Mouse (Mus musculus) liver, embryonic 14.5 days (tissue): ENCODE results near the gene Cep41. TPM values are rescaled to one million over a fixed set of nuclear protein-coding genes. Genes with fewer than 3 reads are reported as not detected.
A peak's percentile ranks its signal among the peaks of the same experiment; 100 is the strongest.

ENCODE experiments used
- ATAC-seq: fragments of 200-750 bp; cut with Nextera tagmentation; 2 replicates; pipeline ENCODE4 v1.8.0; 2017; ENCODE audit warnings: moderate number of reproducible peaks, mild to moderate bottlenecking, moderate library complexity; ENCODE audit not compliant: insufficient read depth
- DNase-seq, 3 experiments: peaks; one replicate each; pipeline ENCODE4 v3.0.0-alpha.2; 2012 to 2013; ENCODE audit warnings: low read depth in 3 of 3, low spot score in 3 of 3
- H3K27ac ChIP-seq: fragments of 300-500 bp; sonication (generic); 2 replicates; pipeline ENCODE4 v1.5.1; 2014; ENCODE audit warnings: moderate library complexity, mild to moderate bottlenecking, control low read depth, inconsistent platforms
- H3K27me3 ChIP-seq: fragments of 300-500 bp; sonication (generic); 2 replicates; pipeline ENCODE4 v1.6.1; 2014; ENCODE audit warnings: mild to moderate bottlenecking, low read length, moderate library complexity; ENCODE audit not compliant: control insufficient read depth, insufficient read depth
- H3K36me3 ChIP-seq: fragments of 300-500 bp; sonication (generic); replicated peaks from 2 replicates; pipeline ENCODE4 v1.6.1; 2014; ENCODE audit warnings: low read depth; ENCODE audit not compliant: control insufficient read depth, insufficient read depth
- H3K4me1 ChIP-seq, 2 experiments: fragments of 200-500 bp in 1 of 2; fragments of 300-500 bp in 1 of 2; sonication (generic) in 1 of 2; replicated peaks; 2 replicates each; pipeline ENCODE4 v1.6.1; 2012 to 2014; ENCODE audit warnings: antibody characterized with exemption in 1 of 2, inconsistent platforms in 1 of 2, low read length in 1 of 2; ENCODE audit not compliant: control insufficient read depth in 2 of 2, insufficient read depth in 2 of 2
- H3K4me2 ChIP-seq: fragments of 300-500 bp; sonication (generic); 2 replicates; pipeline ENCODE4 v1.6.1; 2014; ENCODE audit warnings: low read depth, mild to moderate bottlenecking, control low read depth, moderate library complexity
- H3K4me3 ChIP-seq, 2 experiments: fragments of 200-500 bp in 1 of 2; fragments of 300-500 bp in 1 of 2; sonication (generic) in 1 of 2; 2 replicates each; pipeline ENCODE4 v1.5.1; 2012 to 2014; ENCODE audit warnings: low read depth in 2 of 2, low read length in 2 of 2, mild to moderate bottlenecking in 2 of 2, control low read depth in 1 of 2, inconsistent platforms in 1 of 2, moderate library complexity in 1 of 2; ENCODE audit not compliant: insufficient read depth in 1 of 2
- H3K9ac ChIP-seq: fragments of 300-500 bp; sonication (generic); replicated peaks from 2 replicates; pipeline ENCODE4 v1.6.1; 2014; ENCODE audit warnings: mild to moderate bottlenecking, control low read depth, moderate library complexity
- H3K9me3 ChIP-seq: fragments of 300-500 bp; sonication (generic); 2 replicates; pipeline ENCODE4 v1.6.1; 2016; ENCODE audit warnings: low read length, mixed read lengths; ENCODE audit not compliant: control insufficient read depth
- CTCF ChIP-seq: IDR thresholded peaks from 2 replicates; pipeline ENCODE4 v1.5.1; 2016; ENCODE audit warnings: antibody characterized with exemption, low read depth, control low read depth
- EP300 ChIP-seq: IDR thresholded peaks from 2 replicates; pipeline ENCODE4 v1.6.1; 2016; ENCODE audit warnings: antibody characterized with exemption, low read depth
- WGBS: fragments of 180-500 bp; shearing (Covaris S2); extraction: QIAGEN DNeasy Blood & Tissue Kit; methylation state at CpG from one replicate; pipeline ENCODE4 v1.1.7; 2014; ENCODE audit not compliant: insufficient replicate concordance; 5-methylcytosine and 5-hydroxymethylcytosine counted together
- polyA plus RNA-seq, 2 experiments: library from polyadenylated mRNA; depleted of rRNA in 1 of 2; stranded (reverse) in 1 of 2; unstranded in 1 of 2; fragments of >200 nt; fragmentation: Nextera tagmentation in 1 of 2; extraction: Ambion mirVana in 1 of 2; gene quantifications; 2 replicates each; pipeline versions ENCODE4 v1.2.1 to v1.2.3; 2012 to 2014

The Cep41 gene
- polyA plus RNA-seq (2012; rRNA removed): 2.4 and 3.6 TPM in 2 replicates
- 4.0 and 4.7 TPM in 2 replicates for polyA plus RNA-seq (2014; fragmentation: Nextera tagmentation; extraction: Ambion mirVana)

GRCm38 (mm10) chr6:30693350-30693991 is at the start of gene Cep41:
Gene Cep41, minus strand, starts transcription at chr6:30693749.
- Histone ChIP-seq H3K9ac (peak within 1 kb of the TSS; percentile 70), H3K27me3 (no peaks in the 10 kb centered on the region), H3K4me2 (peak within 1 kb of the TSS; percentile 77), H3K4me3 (peak within 1 kb of the TSS; percentile 71 to 96), H3K4me1 (peaks cover 3 to 7% of the 10 kb centered on the region in 2 experiments), H3K36me3 (no peaks in the 10 kb centered on the region), H3K9me3 (no peaks in the 10 kb centered on the region), H3K27ac (peak within 1 kb of the TSS; percentile 18)
- TF ChIP-seq CTCF (no peak), EP300 (peak; percentile 50; the same call in 1 of the 2 replicates)
- WGBS: under 1% methylated on average over 52 of the region's 52 CpGs
- DNase-seq: peak; percentile 82 to 85 (median 84)
- peak; percentile 97 for ATAC-seq

GRCm38 (mm10) chr6:30739177-30739747 is 45.7 kb upstream of the Cep41 start:
- TF ChIP-seq EP300: no peak
- TF ChIP-seq CTCF: no peak
- peak overlapping the region in 1 of 2 experiments; percentile 33; a peak in 2 of 4 replicates for H3K4me3 ChIP-seq
- peaks cover 47% of the 10 kb centered on the region for H3K27me3 ChIP-seq
- peaks cover 14% of the 10 kb centered on the region for H3K9me3 ChIP-seq
- WGBS: 34% methylated on average over 10 of the region's 10 CpGs
- H3K4me2 ChIP-seq: no peak overlapping the region
- H3K27ac ChIP-seq: no peak overlapping the region
- no peaks in the 10 kb centered on the region for H3K4me1 ChIP-seq
- no peaks in the 10 kb centered on the region for H3K36me3 ChIP-seq
- no peak for ATAC-seq
- no peak for DNase-seq
- no peak overlapping the region for H3K9ac ChIP-seq

- 53% methylated on average over 20 of the region's 20 CpGs for WGBS
- Histone ChIP-seq H3K9ac (no peak overlapping the region), H3K27ac (no peak overlapping the region), H3K4me3 (peak overlapping the region; percentile 33 to 42), H3K4me1 (no peaks in the 10 kb centered on the region), H3K36me3 (no peaks in the 10 kb centered on the region), H3K4me2 (peak overlapping the region; percentile 43), H3K27me3 (peaks cover 49% of the 10 kb centered on the region), H3K9me3 (peaks cover 14% of the 10 kb centered on the region)
- TF ChIP-seq EP300 (no peak), CTCF (no peak)
- ATAC-seq: no peak
- DNase-seq: no peak
These were observed 45.0 kb upstream of the Cep41 start for GRCm38 (mm10) chr6:30738464-30739006.

- Histone ChIP-seq H3K9me3 (peaks cover 14% of the 10 kb centered on the region), H3K4me1 (no peaks in the 10 kb centered on the region), H3K4me2 (peak overlapping the region; percentile 43), H3K27ac (no peak overlapping the region), H3K4me3 (peak overlapping the region; percentile 33 to 42), H3K27me3 (peaks cover 49% of the 10 kb centered on the region), H3K36me3 (no peaks in the 10 kb centered on the region), H3K9ac (no peak overlapping the region)
- ATAC-seq (no peak), DNase-seq (no peak)
- TF ChIP-seq CTCF (no peak), EP300 (no peak)
- 45% methylated on average over 66 of the region's 66 CpGs for WGBS
These were observed 44.3 kb upstream of the Cep41 start for GRCm38 (mm10) chr6:30737548-30738463.
